Mouse (Mus musculus) MEL (cell line): ENCODE results near the gene Cirbp.

Experiments
- EP300 ChIP-seq, 2 experiments: IDR thresholded peaks; 2 replicates each; pipeline ENCODE4 v1.6.1; 2011; ENCODE audit warnings: improper control_type of control experiment in 2 of 2, low read length in 2 of 2, low read depth in 1 of 2, mild to moderate bottlenecking in 1 of 2
- POLR2A ChIP-seq, 2 experiments: IDR thresholded peaks; 2 replicates each; pipeline ENCODE4 v1.6.1; 2011 to 2012; ENCODE audit warnings: low read length in 2 of 2, mild to moderate bottlenecking in 2 of 2, control low read depth in 1 of 2, improper control_type of control experiment in 1 of 2, low read depth in 1 of 2, moderate library complexity in 1 of 2; ENCODE audit not compliant: control insufficient read depth in 1 of 2, insufficient read depth in 1 of 2, poor library complexity in 1 of 2

- TF ChIP-seq EP300 (IDR thresholded peaks at IDR 0.05; ENCODE audit: low read depth in 1 of 2, low read length in 2 of 2), result no peak
- TF ChIP-seq POLR2A (IDR thresholded peaks at IDR 0.05; ENCODE audit: control insufficient read depth in 1 of 2, insufficient read depth in 1 of 2, low read depth in 1 of 2, low read length in 2 of 2, poor library complexity in 1 of 2), result no peak
These were observed 9.9 kb downstream of the Cirbp start for GRCm38 (mm10) chr10:80175536-80176269.
